Mouse (Mus musculus): Measurements from ENCODE around the gene Agfg2. TPM values are rescaled to one million over a fixed set of nuclear protein-coding genes. Genes with fewer than 3 reads are reported as not detected.
A peak's percentile ranks its signal among the peaks of the same experiment; 100 is the strongest.
"Not testable (repeated sequence)": the region's sequence is repeated elsewhere in the genome, so short reads cannot be mapped to it uniquely, and the experiment has no call there.

Gene Agfg2
- total RNA-seq, 2 experiments from 2014 or later = 13.9 to 15.0 TPM

DNA sequence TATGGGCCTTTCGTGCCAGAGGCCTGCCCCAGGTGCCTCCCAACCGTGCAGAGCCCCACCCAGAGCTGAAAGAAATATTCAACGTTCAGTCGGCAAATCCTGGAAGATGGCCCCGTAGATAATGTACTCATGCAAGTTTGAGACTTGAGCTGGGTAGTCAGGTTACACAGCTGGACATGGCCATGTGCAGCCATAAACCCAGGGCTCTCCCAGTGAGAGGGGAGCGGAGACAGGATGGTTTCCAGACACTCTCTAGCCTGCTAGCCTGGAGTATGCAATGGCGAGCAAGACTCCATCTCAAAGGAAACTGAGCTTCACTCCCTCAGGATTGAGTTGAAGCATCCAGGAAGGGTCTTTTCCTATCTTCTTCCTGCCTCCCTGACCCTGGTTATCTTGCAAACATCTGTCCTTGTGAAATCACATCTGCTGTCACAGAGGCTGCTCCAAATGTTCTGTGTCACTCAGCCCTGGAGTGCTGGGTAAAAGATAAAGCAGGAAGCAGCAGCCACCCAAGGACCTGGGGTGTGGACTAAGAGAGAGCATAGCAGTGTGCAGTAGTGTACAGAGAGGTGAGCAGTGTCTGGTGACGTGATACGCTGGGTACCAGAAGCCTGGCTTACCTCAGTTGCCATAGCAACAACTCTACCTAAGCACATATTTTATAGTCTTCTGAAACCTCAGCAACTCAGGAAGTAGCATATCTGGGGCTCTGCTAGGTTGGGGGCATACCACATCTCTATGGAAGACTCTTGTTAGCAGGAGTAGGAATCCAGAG is 36.5 kb downstream of the Agfg2 start:
- ATAC-seq (replicated peaks; ENCODE audit: poor library complexity, severe bottlenecking) = no peak

DNA sequence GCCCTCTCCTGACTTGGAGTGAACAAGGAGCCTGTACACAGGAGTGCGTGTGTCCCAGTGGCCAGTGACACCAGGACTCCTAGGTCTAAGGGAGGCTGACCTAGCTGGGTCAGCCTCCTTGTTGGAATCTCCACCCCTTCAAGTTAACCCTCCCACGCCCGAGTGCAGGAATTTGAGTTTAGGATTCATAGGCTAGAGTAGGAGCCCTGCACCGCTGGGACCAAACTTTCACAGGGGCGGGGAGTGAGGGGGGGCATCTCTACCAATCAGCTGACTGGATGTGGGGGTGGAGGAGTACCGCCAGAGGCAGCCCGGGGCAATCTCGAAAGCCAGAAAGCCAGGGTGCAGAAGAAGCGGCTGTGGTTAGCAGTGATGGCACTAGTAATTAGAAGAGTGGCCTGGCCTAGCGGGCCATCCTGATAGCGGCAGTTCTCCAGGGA is 38.9 kb downstream of the Agfg2 start, which contains the start of gene Irs3:
Gene Irs3, minus strand, starts transcription at position 63 of the 440 bp plus-strand sequence.
- no peak; the same call in 1 of the 2 replicates for ATAC-seq (replicated peaks; ENCODE audit: poor library complexity, severe bottlenecking)

DNA sequence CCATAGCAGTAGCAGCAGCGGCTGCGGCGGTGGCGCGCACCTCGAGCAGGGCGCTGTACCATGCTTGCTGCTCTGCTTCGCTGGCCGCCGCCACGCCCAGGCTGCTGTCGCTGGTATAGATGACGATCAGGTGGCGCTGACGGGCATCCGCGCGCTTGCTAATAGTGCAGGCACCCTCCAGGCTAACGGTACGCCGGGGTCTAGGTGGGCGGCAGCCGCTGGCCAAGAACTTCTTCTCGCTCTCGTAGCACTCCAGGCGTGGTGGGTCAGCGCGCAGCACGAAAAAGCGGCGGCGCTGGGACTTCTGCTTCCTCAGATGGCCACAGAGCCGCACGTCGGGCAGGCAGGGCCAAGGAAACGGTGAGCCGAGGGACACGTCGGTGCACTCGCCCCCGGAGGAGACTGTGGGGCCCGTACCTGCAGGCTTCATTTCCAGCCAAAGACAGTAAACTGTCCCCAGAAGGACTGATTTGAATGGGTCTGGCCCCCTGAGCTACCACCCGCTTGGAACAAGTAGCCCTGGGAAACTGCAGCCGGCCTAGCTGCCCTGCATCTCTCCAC is 39.4 kb downstream of the Agfg2 start:
- ATAC-seq (replicated peaks; ENCODE audit: poor library complexity, severe bottlenecking) = peak; percentile 54

DNA sequence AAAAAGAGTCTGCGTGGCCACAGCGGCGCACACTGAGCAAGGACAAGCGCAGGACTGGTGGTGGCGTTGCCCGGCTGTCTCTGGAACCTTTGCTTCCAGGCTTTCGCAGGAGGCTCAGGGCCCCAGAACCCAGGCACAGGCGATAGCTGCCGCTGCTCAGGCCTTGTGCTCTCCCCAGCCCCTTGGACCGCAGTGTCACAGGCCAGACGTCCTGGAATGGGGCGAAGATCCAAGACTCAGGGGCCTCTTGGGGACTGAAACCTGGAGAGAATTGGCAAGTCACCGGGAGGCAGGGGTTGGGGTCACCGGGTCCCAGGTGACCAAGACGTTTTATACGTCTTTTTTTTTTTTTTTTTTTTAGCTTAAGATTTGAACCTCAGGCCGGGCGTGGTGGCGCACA is 40.0 kb downstream of the Agfg2 start:
- no peak for ATAC-seq (replicated peaks; ENCODE audit: poor library complexity, severe bottlenecking)

DNA sequence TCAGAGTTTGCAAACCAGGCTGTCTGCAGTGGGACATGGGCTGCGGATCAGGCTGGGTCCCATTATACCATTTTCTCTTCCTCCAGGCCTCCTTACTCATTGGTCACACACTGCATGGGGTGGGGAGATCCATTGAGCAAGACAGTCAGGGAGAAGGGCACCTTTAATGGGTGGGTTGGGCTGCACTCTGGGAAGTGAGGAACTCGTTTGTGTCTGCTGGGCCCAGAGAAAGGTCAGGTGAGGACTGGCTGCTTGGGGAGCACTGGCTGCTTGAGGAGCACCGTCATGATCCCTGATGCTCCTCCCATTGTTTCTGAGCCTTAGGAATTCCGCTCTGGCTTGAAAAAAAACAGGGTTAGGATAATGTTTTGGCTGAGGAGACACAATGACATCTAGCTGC is 41.6 kb downstream of the Agfg2 start:
- no peak for ATAC-seq (replicated peaks; ENCODE audit: poor library complexity, severe bottlenecking)

DNA sequence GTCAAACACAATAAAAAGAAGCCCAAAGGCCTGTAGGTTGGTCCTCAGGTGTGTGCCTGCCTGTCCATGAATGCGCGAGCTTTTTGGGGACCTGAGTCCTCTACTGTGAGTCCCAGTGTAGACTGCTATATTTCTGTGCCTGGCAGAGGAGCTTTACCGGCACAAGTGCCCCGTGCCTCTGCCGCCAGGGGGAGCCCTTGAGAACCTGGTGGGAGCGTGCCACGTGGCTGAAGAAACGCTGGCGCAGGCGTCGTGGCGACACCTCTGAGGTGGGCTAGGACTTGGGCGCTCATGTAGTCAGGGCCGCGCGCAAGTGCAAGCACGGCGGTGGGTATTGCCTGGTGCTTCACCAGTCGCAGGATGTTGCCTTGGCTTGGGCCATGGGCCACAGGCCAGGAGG is 43.5 kb downstream of the Agfg2 start, which contains the start of gene Sap25:
Gene Sap25, plus strand, starts transcription at position 281 of the 400 bp plus-strand sequence.
- ATAC-seq (replicated peaks; ENCODE audit: poor library complexity, severe bottlenecking) = peak; percentile 15; the same call in 1 of the 2 replicates

DNA sequence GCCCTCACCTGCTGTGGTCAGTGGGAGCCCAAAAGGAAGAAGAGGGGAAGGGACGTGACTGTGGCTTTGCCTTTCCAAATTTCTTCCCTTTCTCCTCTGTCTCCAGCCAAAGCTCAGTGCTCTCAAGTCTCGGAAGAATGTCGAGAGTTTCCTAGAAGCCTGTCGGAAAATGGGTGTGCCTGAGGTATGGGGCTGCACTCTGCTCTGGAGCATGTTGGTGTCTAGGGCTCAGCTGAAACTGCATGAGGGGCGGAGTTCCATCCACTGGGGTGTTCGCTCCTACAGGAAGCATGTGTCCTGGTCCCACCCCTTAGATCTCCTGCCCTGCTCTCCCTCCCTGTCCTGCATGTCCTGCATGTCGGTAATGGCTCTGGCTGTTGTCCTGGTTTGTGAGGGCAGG is 45.1 kb downstream of the Agfg2 start:
- ATAC-seq (replicated peaks; ENCODE audit: poor library complexity, severe bottlenecking) = no peak

DNA sequence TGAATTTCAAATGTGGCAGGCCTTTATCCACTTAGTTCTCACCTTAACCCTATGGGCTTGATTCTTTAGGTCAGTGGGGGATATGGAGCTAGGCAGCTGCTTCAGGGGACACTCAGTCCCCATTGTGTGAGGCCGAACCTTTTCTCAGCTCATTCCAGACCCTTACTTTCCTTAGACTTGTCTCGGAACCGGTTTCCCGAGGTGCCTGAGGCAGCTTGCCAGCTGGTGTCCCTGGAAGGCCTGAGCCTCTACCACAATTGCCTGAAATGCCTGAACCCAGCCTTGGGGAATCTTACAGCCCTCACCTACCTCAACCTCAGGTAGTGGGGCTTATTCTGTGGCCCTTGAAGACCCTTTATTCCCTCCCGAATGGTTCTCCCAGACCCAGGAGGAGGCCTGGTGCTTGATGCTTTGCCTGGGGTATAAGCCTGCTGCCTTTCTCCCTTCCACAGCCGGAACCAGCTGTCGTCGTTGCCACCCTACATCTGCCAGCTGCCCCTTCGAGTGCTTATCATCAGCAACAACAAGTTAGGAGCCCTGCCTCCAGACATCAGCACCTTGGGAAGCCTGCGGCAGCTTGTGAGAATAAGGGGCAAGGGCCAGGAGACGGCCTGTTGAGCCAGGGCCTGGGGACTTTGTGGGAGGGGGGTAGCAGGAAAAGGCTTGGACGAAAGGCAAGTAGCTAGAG is 51.0 kb downstream of the Agfg2 start:
- no peak for ATAC-seq (replicated peaks; ENCODE audit: poor library complexity, severe bottlenecking)

DNA sequence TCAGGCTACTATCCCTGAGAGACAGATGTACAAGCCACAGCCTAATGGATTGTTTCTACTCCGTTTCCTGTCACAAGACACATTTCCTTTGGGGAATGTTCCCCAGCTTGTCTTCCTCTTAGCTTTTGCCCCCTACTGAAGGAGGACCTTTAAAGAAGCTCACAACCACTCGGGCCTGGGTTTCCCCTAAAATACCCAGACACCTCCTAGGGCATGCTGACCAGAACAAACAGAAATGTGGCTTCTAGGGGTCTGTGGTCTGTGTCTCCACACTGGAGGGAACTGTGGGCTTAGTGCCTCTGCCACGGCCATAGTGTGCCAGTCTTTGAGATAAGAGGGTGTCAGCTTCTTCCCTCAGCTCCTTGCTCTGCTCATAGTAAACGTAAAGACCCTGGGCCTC is 52.9 kb downstream of the Agfg2 start:
- ATAC-seq (replicated peaks; ENCODE audit: poor library complexity, severe bottlenecking) = no peak

DNA sequence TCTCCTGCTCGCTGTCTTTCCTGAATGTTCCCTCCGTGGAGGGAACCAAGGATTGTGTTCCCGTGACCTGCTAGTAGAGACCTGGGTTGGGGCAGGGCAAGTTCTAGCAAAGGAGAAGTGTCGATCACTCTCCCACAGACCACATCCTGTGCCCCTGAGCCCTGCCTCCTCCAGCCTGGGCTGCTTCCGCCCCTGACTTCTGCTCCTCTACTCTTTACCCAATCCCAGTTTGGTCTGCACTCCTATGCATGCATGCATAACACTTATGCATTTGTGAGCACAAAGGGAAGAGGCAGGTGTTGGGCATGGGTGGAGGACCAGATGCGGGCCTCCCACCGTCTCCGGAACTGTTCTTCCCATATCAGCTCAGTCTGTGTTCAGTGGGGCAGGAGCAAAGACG is 53.4 kb downstream of the Agfg2 start:
- peak; percentile 59 for ATAC-seq (replicated peaks; ENCODE audit: poor library complexity, severe bottlenecking)

DNA sequence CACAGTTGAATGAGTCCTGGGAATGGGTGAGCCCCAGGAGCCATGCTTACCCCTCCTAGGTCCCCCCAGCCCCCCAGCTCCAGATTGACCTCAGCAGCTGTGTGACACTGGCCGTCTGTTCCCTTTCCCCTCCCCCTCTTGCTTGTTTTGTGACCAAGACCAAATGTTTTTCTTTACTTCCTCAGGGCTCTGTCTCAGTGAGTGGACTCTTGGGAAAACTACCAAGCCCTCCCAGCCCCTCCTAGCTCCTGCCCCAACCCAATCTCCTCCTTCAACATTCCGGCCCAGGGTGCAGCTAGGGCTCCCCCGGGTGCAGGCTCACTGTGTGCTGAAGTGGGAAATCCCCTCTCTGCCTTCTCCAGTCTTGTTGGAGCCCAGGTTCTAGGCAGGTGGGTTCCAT is 53.9 kb downstream of the Agfg2 start:
- ATAC-seq (replicated peaks; ENCODE audit: poor library complexity, severe bottlenecking) = no peak

DNA sequence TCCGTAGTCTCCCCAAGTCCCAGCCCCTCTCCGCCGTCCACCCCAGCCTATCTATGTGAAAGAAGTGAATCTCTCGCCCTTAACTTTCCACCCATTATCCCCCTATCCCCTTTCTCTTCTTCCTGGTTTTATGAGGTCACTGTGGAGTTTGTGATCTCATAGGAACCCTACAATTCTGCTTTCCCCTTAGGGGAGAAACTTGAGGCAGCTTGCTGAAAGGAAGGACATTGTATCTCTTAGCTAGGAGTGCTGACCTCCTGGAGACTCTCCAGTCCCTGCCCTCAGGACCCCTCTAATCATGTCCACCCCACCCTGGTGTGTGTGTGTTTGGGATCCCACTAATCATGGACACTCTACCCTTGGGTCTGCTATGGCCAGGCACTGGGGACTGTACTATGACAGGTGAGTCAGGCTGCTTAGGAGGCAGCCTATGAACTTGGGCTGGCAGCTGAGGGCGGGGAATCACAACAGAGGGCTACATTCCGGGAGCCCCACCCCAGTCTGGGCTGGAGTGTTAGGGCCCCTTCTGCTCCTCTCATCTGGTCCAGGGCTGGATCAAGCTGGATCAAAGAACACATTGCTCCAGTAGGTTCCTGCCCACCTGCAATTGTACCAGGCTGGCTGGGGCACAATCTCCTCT is 54.5 kb downstream of the Agfg2 start:
- ATAC-seq (replicated peaks; ENCODE audit: poor library complexity, severe bottlenecking) = no peak

DNA sequence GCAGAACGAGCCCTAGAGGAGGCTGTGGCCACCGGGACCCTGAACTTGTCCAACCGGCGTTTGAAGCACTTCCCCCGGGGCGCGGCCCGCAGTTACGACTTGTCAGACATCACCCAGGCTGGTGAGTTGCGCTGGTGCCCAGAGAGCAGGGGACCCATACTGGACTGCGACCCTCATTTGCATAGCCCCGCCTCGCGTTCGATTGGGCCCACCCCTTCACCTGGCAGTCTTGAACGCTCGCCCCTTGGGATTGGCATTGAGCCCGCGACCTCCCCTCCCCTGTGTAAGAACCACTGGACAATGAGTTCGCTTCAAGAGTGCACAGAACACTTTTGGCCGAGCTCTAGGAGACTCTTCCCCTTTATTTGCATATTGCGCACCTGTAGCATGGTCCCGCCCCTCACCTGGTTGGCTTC is 55.2 kb downstream of the Agfg2 start:
- ATAC-seq (replicated peaks; ENCODE audit: poor library complexity, severe bottlenecking) = peak; percentile 7

DNA sequence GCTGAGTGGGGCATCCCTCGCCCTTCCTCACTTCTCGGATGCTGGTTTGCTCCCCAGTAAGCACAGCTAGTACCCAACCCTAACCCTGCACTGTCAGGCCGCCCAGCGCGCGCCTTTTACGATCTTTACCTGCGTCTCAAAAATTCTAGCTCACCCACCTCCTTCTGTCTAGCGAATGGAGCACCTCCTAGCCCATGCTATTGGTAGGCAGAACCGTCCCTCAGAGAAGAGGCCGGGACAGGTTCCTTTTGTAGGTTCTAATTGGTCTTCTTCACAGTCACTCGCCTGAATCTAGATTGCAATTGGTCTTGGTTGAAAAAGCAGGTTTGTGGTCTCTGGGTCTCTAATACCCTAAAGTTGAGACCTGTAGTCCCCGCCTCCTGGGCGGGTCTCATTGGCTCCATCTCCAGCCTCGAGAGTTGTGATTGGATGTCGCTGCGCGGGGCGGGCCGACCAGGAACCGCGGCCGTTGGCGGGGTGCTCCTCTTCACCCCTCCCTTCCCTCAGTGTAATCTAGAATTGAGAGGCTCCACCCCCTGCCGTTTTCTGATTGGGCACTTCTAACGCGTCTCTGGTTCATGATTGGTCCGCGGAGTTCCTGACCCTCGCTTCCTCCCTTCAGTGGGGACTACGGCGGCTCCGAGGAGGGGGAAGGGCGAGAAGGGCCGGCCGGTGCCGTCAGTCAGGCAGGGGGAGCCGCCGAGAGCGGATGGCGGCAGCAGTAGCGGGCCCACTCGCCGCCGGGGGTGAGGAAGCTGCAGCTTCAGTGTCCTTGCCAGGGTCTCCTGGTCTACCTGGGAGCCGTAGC is 55.8 kb downstream of the Agfg2 start, which contains the start of the genes Fbxo24, Lrch4 and Gm20605:
Gene Fbxo24, minus strand, starts transcription at position 505 of the 808 bp plus-strand sequence.
Gene Lrch4, plus strand, starts transcription at position 624 of the 808 bp plus-strand sequence.
Gene Gm20605, plus strand, starts transcription at position 678 of the 808 bp plus-strand sequence.
- peak; percentile 72 for ATAC-seq (replicated peaks; ENCODE audit: poor library complexity, severe bottlenecking)

DNA sequence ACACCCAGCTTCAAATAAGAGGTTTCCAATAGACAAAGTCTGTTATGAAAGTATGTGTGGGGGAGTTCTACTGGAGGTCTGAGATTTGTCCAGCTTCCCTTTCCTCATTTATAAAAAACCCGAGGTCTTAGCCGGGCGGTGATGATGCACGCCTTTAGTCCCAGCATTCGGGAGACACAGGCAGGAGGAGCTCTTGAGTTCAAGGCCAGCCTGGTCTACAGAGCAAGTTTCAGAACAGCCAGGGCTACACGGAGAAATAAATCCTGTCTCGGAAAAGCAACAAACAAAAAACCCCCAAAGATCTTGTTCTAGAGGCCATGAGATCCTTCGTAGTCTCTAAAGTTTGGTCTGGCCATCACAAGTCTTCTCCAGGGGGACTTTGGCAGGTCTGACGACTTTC is 56.5 kb downstream of the Agfg2 start:
- ATAC-seq (replicated peaks; ENCODE audit: poor library complexity, severe bottlenecking) = no peak

DNA sequence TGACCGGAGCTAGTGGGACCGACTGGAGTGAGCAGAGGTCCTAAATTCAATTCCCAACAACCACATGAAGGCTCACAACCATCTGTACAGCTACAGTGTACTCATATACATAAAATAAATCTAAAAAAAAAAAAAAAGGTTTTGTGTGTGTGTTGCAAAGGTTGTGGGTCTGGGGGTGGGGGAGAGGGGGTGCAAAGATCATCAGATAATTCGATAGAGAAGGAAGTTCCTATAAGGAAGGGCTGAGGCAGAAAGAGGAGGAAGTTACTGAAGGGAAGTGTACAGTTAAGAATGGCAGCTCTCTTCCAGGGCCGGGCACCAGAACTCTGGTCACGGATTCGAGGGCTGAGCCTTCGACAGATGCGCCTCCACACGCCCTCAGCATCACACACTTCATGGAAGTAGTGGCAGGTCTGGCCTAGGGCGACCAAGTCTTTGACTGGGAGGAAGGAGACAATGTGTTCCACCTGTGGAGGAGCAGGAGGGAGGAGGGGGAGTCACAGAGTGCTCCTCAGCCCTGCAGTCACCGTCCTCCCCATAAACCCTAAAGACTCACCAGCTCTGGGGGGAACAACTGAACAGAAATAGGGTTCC is 60.5 kb downstream of the Agfg2 start:
- ATAC-seq (replicated peaks; ENCODE audit: poor library complexity, severe bottlenecking) = peak; percentile 13

DNA sequence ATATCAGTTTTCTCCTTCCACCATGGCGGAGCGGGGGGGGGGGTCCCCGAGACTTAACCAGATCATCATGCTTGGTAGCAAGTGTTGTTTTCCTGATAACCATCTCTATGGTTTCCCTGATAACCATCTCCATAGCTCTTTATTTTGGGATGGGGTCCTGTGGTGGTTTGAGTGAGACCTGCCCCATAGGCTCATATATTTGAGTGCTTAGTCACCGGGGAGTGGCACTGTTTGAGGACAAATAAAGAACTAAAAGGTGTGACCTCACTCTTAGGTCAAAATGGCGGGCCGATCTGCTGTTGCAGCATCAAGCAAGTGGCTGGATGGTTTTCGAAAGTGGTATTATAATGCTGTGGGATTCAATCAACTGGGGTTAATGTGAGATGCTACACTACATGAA is 69.2 kb downstream of the Agfg2 start:
- no peak for ATAC-seq (replicated peaks; ENCODE audit: poor library complexity, severe bottlenecking)

DNA sequence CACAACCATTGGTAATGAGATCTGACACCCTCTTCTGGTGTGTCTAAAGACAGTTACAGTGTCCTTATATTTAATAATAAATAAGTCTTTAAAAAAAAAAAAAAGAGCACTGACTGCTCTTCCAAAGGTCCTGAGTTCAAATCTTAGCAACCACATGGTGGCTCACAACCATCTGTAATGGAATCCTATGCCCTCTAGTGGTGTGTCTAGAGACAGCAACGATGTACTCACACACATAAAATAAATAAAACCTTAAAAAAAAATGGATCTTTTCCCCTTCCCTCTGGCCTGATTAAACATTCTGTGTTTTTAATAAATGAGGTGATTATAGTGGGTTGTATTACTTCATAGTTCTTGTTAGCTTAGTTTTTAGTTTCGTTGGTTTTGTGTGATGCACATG is 69.6 kb downstream of the Agfg2 start:
- not testable (repeated sequence) for ATAC-seq (replicated peaks; ENCODE audit: poor library complexity, severe bottlenecking)

DNA sequence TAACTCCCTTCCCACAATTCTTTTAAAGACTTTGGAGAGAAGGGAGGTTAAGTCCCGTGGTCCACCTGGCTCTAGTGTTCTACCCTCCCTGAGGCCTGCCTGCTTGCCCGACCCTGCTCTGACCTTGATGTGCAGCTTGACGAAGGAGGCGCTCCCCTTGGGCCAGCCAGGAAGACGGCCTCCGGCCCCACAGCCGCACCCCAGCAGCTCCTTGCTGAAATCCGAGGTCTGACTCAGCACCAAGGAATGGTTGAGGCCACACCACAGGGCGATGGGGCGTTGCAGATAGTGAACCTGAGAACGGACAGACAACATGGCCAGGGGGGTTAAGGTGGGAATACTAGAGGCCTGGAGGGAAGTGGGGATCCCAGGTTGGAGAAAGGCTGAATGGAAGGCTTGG is 71.0 kb downstream of the Agfg2 start, which contains the start of gene Pcolce:
Gene Pcolce, minus strand, starts transcription at position 235 of the 400 bp plus-strand sequence.
- ATAC-seq (replicated peaks; ENCODE audit: poor library complexity, severe bottlenecking) = no peak
